Mouse (Mus musculus) neural tube, embryonic 15.5 days (tissue): ENCODE measurements around the gene Ccdc171. TPM values are rescaled to one million over a fixed set of nuclear protein-coding genes. Genes with fewer than 3 reads are reported as not detected.

Source experiments
- ATAC-seq: fragments of 200-750 bp; cut with Nextera tagmentation; 2 replicates; pipeline ENCODE4 v1.8.0; 2017; ENCODE audit warnings: mild to moderate bottlenecking, moderate TSS enrichment, moderate library complexity; ENCODE audit not compliant: low FRiP score
- H3K27ac ChIP-seq: fragments of 300-500 bp; sonication (generic); replicated peaks from 2 replicates; pipeline ENCODE4 v1.5.1; 2015; ENCODE audit warnings: mild to moderate bottlenecking, inconsistent platforms
- H3K27me3 ChIP-seq: fragments of 300-500 bp; sonication (generic); replicated peaks from 2 replicates; pipeline ENCODE4 v1.6.1; 2015; ENCODE audit warnings: inconsistent platforms
- H3K36me3 ChIP-seq: fragments of 300-500 bp; sonication (generic); 2 replicates; pipeline ENCODE4 v1.6.1; 2015; ENCODE audit warnings: inconsistent platforms
- H3K4me1 ChIP-seq: fragments of 300-500 bp; sonication (generic); 2 replicates; pipeline ENCODE4 v1.6.1; 2015; ENCODE audit warnings: inconsistent platforms
- H3K4me2 ChIP-seq: fragments of 300-500 bp; sonication (generic); 2 replicates; pipeline ENCODE4 v1.6.1; 2015; ENCODE audit warnings: inconsistent platforms, mild to moderate bottlenecking, moderate library complexity
- H3K4me3 ChIP-seq: fragments of 300-500 bp; sonication (generic); replicated peaks from 2 replicates; pipeline ENCODE4 v1.5.1; 2015; ENCODE audit warnings: mild to moderate bottlenecking, inconsistent platforms
- H3K9ac ChIP-seq: fragments of 300-500 bp; sonication (generic); replicated peaks from 2 replicates; pipeline ENCODE4 v1.6.1; 2015; ENCODE audit warnings: mild to moderate bottlenecking, inconsistent platforms
- H3K9me3 ChIP-seq: fragments of 300-500 bp; sonication (generic); replicated peaks from 2 replicates; pipeline ENCODE4 v1.6.1; 2016; ENCODE audit warnings: inconsistent platforms
- WGBS: fragments of 180-500 bp; shearing (Covaris S2); methylation state at CpG from one replicate; pipeline ENCODE4 v1.1.7; 2015; ENCODE audit warnings: mixed read lengths; 5-methylcytosine and 5-hydroxymethylcytosine counted together
- polyA plus RNA-seq: library from polyadenylated mRNA; unstranded; fragments of >200 nt; fragmentation: Nextera tagmentation; extraction: Ambion mirVana; gene quantifications from 2 replicates; pipeline ENCODE4 v1.2.1, GENCODE M21; 2015

Ccdc171 gene
- polyA plus RNA-seq, 1 experiment from 2014 or later: 3.4 TPM

DNA sequence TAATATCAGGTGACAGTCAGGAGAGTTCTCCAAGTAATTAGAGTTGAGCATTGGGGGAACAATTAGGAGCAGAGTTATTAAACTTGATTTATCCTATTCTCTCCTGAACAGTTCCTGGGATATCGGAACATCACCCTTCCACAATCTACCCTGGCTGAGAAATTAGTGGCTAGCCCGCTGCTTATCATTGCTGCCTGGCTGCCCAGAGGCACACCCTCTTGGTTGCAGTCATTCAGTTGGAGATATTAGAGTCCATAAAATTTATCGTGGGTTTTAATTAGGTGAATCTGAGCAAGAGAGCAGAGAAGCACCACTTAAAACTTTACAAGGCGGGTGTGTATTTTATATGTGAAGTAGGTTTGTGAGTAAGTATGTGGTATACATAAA, 214.5 kb downstream of the Ccdc171 start:
- H3K27me3 ChIP-seq: no peaks in the 10 kb centered on the region
- ATAC-seq: peak; percentile 66

DNA sequence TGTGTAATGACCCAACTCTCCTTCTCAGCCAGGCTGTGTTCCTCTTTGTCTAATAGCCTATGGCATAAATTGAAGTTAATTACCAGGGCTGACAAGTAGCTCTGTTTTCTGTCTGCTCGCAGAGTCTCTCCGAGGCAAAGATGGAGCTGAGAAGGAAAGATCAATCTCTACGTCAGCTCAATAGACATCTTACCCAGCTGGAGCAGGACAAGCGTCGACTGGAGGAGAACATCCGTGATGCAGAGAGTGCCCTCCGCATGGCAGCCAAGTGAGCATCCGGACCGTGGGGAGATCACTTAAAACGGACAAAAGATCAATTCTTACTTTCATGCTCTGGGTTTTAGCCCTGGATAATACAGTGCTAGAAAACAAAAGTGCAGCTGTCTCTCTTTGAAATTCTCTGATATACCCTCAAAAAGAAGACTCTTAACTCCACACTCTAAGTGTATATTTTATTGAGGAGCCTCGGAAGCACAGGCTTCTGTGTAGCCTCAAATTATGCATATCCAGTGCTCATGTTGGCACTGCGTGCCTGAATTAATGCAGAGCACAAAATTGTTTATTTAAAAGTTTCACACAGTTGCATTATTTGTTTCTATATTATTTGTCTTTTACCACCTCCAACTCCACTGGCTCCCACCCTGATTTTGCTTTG, 217.6 kb downstream of the Ccdc171 start:
- no peaks in the 10 kb centered on the region for H3K9me3 ChIP-seq
- H3K4me1 ChIP-seq: peaks cover 15% of the 10 kb centered on the region
- H3K4me2 ChIP-seq: peak overlapping the region; percentile 55
- peak overlapping the region; percentile 23 for H3K4me3 ChIP-seq
- no peak overlapping the region for H3K27ac ChIP-seq
- WGBS: 8% methylated on average over 12 of the region's 12 CpGs
- no peaks in the 10 kb centered on the region for H3K27me3 ChIP-seq
- peak; percentile 68; the same call in 1 of the 2 replicates for ATAC-seq
- H3K36me3 ChIP-seq: no peaks in the 10 kb centered on the region
- peak overlapping the region; percentile 36 for H3K9ac ChIP-seq

More for the DNA sequence above, 214.5 kb downstream of the Ccdc171 start:
- no peak overlapping the region for H3K9ac ChIP-seq
- no peaks in the 10 kb centered on the region for H3K9me3 ChIP-seq
- H3K4me1 ChIP-seq: peaks cover 15% of the 10 kb centered on the region
- H3K27ac ChIP-seq: no peak overlapping the region
- H3K36me3 ChIP-seq: no peaks in the 10 kb centered on the region
- WGBS: 54% methylated on average over 4 of the region's 4 CpGs
- no peak overlapping the region for H3K4me3 ChIP-seq
- no peak overlapping the region for H3K4me2 ChIP-seq

DNA sequence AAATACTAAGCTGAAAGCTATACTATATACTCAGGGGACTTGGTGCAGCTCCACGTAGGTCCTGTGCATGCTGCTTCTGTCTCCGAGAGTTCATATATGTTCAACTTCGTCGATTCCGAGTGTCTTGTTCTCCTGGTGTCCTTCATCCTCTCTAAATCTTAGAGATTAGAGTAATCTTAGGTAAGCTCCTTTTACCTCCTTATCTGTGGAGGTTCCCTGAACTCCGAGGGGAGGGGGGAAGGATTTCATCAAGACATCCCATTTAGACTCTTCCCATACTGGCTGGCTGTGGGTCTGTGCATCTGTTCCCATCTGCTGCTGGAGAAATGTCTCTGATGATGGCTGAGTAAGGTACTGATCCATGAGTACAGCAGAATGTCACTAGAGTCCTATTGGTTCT, 249.8 kb downstream of the Ccdc171 start:
- Histone ChIP-seq H3K27me3 (no peaks in the 10 kb centered on the region), H3K27ac (no peak overlapping the region), H3K4me2 (no peak overlapping the region), H3K36me3 (no peaks in the 10 kb centered on the region), H3K9ac (no peak overlapping the region), H3K4me3 (no peak overlapping the region), H3K4me1 (no peaks in the 10 kb centered on the region), H3K9me3 (no peaks in the 10 kb centered on the region)
- no peak for ATAC-seq
- 95% methylated on average over 6 of the region's 6 CpGs for WGBS

DNA sequence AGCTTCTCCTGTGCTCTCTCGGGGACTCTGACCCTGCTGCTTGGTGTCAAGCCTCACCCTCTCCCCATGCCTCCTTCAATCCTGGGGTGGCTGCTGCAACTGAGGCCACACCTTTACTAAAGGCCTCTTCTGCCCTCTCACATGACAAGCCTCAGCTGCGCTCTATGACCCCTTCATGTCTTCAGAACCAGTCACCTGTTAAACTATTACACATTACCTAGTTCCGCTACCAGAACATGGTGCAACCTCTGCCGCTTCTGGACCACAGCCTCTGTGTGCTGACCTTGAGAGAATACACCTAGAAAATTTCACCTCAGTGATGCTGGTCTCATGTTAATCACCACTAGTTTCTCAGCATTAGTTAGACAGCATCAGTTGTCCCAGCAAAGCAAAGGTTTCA, 254.7 kb downstream of the Ccdc171 start:
- 98% methylated on average over 4 of the region's 4 CpGs for whole genome bisulfite sequencing
- Histone ChIP-seq H3K9me3 (no peaks in the 10 kb centered on the region), H3K4me1 (no peaks in the 10 kb centered on the region), H3K4me3 (no peak overlapping the region), H3K9ac (no peak overlapping the region), H3K4me2 (no peak overlapping the region), H3K36me3 (no peaks in the 10 kb centered on the region), H3K27ac (no peak overlapping the region), H3K27me3 (no peaks in the 10 kb centered on the region)
- no peak for ATAC-seq

DNA sequence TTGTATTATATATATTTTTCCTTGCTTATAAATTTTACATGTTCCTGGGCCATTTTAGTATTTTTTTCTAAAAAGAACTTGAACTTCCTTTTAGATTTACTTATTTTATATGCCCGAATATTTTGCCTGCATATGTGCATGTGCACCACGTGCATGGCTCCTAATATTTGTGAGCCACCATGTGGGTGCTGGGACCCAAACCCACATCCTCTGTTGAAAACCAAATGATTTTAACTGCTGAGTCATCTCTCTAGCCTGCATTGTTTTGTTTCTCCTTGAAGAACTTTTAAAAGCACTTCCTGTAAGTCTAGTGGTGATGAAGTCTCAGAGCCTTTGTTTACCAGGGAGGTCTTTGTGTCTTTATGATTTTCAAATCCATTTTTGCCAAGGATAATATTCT, 259.8 kb downstream of the Ccdc171 start:
- no peaks in the 10 kb centered on the region for H3K27me3 ChIP-seq
- no peak overlapping the region for H3K27ac ChIP-seq
- H3K4me1 ChIP-seq: no peaks in the 10 kb centered on the region
- H3K36me3 ChIP-seq: no peaks in the 10 kb centered on the region
- H3K4me3 ChIP-seq: no peak overlapping the region
- no peak overlapping the region for H3K4me2 ChIP-seq
- H3K9ac ChIP-seq: no peak overlapping the region
- 92% methylated on average over 2 of the region's 2 CpGs for WGBS
- H3K9me3 ChIP-seq: no peaks in the 10 kb centered on the region
- no peak for ATAC-seq

DNA sequence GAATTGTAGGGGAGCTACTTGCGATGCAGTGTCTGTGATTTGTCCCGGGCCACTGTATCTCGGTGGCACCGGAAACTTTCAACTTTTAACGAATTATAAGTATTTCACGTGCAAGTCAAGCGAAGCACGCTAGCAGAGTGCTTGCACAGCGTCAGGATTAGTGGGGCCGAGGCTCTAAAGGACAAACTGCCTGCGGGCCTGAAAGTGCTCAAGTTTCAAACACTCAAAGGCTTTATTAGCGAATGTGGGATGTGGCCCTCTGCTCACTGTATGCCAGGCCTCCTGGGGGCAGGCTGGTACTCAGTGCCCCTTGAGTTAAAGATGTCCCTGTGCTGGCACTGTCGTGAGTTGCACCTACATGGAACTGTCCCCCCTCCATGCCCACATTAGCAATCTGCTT, 266.5 kb downstream of the Ccdc171 start:
- no peaks in the 10 kb centered on the region for H3K9me3 ChIP-seq
- H3K9ac ChIP-seq: no peak overlapping the region
- H3K27ac ChIP-seq: no peak overlapping the region
- peaks cover 8% of the 10 kb centered on the region for H3K4me1 ChIP-seq
- no peak overlapping the region for H3K4me3 ChIP-seq
- H3K27me3 ChIP-seq: no peaks in the 10 kb centered on the region
- H3K36me3 ChIP-seq: no peaks in the 10 kb centered on the region
- 37% methylated on average over 13 of the region's 13 CpGs for WGBS
- ATAC-seq: no peak
- H3K4me2 ChIP-seq: no peak overlapping the region

DNA sequence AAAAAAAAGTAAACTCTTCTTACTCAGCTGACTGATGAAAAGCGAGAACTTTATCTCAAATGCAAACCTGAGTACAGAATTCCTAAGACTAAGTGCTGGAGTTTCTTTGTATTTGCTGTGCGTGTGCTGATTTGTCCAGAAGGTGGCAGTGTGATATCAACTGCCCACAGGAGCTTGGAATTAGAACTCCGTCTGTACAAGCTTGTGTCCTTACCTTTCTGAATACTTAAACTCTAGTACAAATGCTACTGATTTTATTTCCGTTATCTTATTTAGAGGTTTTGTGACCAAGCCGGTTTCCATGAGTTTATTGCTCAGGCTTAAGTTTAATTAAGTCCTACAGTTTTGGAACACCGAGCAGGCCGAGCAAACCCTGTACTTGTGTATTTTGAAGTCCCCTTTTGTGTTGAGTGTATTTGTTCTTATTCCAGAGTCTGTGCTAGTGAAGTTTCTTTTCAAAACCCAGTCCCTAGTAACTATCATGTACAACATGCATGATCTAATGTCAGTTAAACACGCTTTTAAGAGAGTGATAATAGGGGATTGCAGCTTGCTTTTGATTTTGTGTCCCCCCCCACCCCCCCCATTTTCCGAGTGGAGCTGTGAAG, 269.1 kb downstream of the Ccdc171 start:
- peak overlapping the region; percentile 41 for H3K4me2 ChIP-seq
- no peak overlapping the region for H3K4me3 ChIP-seq
- peaks cover 8% of the 10 kb centered on the region for H3K4me1 ChIP-seq
- H3K9me3 ChIP-seq: no peaks in the 10 kb centered on the region
- H3K27ac ChIP-seq: no peak overlapping the region
- peak; percentile 61; the same call in 1 of the 2 replicates for ATAC-seq
- H3K27me3 ChIP-seq: no peaks in the 10 kb centered on the region
- 18% methylated on average over 9 of the region's 9 CpGs for WGBS
- H3K36me3 ChIP-seq: no peaks in the 10 kb centered on the region
- no peak overlapping the region for H3K9ac ChIP-seq

DNA sequence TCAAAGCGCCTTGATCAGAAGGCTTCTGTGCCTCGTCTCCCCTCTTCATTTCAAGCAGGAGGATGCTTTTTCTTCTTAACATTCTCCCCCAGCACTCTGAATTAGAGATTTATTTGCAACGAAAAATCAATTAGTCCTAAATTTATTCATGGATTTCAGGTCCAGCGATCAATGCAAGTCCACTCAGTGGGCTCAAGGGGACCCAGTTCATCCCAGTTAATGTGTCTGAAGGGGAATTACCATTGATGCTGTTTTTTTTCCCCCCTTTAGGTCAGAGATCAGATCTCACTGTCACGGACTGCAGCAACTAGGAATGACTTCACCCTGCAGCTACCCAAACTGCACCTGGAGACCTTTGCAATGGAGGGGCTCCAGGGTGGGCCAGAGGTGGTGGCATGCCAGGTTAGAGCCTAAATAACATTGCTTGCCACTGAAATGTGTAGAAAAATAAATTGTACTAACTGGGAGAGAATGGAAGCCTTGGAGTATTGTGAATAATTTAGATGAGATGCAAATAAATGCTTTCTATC, 269.6 kb downstream of the Ccdc171 start:
- Histone ChIP-seq H3K27me3 (no peaks in the 10 kb centered on the region), H3K36me3 (no peaks in the 10 kb centered on the region), H3K9ac (no peak overlapping the region), H3K4me1 (peaks cover 8% of the 10 kb centered on the region), H3K4me3 (no peak overlapping the region), H3K27ac (no peak overlapping the region), H3K9me3 (no peaks in the 10 kb centered on the region), H3K4me2 (peak overlapping the region; percentile 41)
- no peak for ATAC-seq
- WGBS: 16% methylated on average over 5 of the region's 5 CpGs

DNA sequence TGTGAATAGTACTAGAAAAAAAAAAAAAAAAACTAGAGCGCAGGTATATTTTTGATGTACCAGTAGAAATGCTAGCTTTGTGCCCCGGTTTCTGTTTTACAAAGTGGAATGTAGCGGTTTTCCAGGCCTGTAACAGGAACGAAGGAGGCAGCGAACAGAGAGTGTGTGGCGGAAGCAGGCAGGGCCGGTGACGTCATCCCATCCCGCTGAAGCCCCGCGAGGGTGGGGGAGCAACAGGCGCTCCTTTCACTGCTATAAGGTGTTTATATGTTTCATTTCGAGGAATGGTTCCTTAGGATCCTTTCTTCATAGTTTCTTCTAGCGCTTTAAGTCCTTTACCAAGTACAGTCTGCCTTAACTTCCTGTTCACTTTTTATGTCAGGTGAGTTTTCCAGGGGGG, 272.6 kb downstream of the Ccdc171 start:
- 82% methylated on average over 14 of the region's 14 CpGs for WGBS
- ATAC-seq: no peak
- no peak overlapping the region for H3K9ac ChIP-seq

DNA sequence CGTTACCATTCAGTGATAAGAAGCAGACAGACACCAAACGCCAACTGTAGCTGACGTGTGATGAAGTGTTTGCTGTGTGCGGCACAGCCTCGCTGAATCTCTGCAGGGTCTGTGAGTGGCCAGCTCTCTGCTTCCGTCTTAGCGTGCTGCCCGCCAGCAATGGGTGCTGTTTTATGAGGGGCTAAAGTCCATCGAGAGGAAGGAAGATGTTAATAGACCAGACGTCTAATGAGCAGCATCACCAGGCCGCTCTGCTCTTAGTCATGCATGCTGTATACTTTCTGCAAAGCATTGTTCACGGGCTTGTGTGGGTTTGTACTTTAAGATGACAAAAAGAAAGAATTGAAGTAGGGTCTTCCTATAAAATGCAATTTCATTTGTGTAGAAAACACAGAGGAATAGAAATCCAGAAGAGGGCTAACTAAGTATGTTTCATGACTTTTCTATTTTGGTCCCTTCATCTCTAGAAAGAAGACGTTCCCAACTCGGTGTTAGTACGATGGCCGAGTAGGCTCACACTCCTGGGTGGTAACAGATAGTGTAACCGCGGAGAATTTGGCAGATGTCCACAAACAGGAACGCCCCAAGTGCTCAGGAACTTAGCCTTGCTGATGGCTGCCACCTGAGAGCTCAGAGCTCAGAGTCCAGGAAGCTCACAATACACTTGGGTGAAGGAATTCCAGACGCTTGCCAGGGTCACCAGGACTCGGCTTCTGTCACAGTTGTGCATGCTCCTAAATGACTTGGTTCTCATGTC, 273.5 kb downstream of the Ccdc171 start:
- no peak overlapping the region for H3K9ac ChIP-seq
- WGBS: 86% methylated on average over 21 of the region's 21 CpGs
- H3K27me3 ChIP-seq: no peaks in the 10 kb centered on the region
- no peak for ATAC-seq
- H3K9me3 ChIP-seq: no peaks in the 10 kb centered on the region
- no peak overlapping the region for H3K4me3 ChIP-seq
- H3K4me1 ChIP-seq: peaks cover 8% of the 10 kb centered on the region
- no peak overlapping the region for H3K4me2 ChIP-seq
- no peaks in the 10 kb centered on the region for H3K36me3 ChIP-seq
- no peak overlapping the region for H3K27ac ChIP-seq

More for the DNA sequence above, 272.6 kb downstream of the Ccdc171 start:
- no peaks in the 10 kb centered on the region for H3K27me3 ChIP-seq
- H3K27ac ChIP-seq: no peak overlapping the region
- peaks cover 8% of the 10 kb centered on the region for H3K4me1 ChIP-seq
- no peak overlapping the region for H3K4me2 ChIP-seq
- no peak overlapping the region for H3K4me3 ChIP-seq
- no peaks in the 10 kb centered on the region for H3K9me3 ChIP-seq
- no peaks in the 10 kb centered on the region for H3K36me3 ChIP-seq

DNA sequence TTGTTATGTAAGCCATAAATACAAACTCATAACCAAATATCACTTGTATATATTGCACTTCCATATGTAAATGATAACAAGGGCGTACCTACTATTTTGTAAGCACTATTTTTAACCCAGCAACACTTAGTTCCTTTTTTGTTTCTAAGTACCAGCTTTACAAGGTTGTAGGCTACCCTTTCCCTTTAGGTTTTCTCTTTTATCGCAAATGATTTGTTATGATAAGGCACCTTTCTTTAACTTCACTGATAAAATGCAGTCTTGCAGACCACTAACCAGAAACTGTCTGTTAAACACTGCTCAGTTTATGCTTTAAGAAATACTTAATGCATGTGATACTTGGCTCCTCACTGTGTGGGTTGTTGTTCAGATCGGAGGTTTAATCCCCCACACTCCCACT, 275.1 kb downstream of the Ccdc171 start:
- ATAC-seq: no peak
- no peak overlapping the region for H3K27ac ChIP-seq
- no peaks in the 10 kb centered on the region for H3K36me3 ChIP-seq
- 73% methylated on average over 3 of the region's 3 CpGs for WGBS
- no peak overlapping the region for H3K4me2 ChIP-seq
- H3K4me3 ChIP-seq: no peak overlapping the region
- H3K9ac ChIP-seq: no peak overlapping the region
- peaks cover 4% of the 10 kb centered on the region for H3K9me3 ChIP-seq
- no peaks in the 10 kb centered on the region for H3K27me3 ChIP-seq
- H3K4me1 ChIP-seq: no peaks in the 10 kb centered on the region

DNA sequence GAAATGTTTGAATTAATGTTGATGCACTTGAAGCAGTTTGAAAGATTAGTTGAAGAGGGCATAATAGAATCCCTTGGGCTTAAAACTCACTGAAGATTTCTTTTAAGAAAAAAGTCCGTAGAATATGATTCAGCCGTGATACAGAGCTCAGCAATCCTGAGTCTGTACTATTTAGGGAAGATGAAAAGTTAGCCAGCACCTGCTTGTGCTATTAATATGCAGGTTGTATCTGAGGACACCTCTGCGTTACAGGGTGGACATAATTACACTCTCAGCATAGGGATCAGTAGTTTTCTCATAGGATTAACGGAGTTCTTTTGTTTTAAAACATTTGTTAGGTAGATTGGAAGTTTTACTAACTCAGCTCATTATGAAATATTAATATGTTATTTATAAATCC, 291.6 kb downstream of the Ccdc171 start:
- Histone ChIP-seq H3K4me1 (no peaks in the 10 kb centered on the region), H3K4me3 (no peak overlapping the region), H3K27me3 (no peaks in the 10 kb centered on the region), H3K27ac (no peak overlapping the region), H3K36me3 (no peaks in the 10 kb centered on the region), H3K9ac (no peak overlapping the region), H3K9me3 (no peaks in the 10 kb centered on the region), H3K4me2 (no peak overlapping the region)
- ATAC-seq: no peak
- 89% methylated on average over 4 of the region's 4 CpGs for WGBS
